Mouse (Mus musculus): ENCODE results near the gene Rspo3. TPM values are rescaled to one million over a fixed set of nuclear protein-coding genes. Genes with fewer than 3 reads are reported as not detected.

Rspo3 gene
- polyA plus RNA-seq, 1 experiment, result 1.4 TPM

- H3K4me3 ChIP-seq (ENCODE audit: low read depth, low read length), result no peak overlapping the region
- no peak overlapping the region for H3K27ac ChIP-seq (ENCODE audit: insufficient read depth, low read depth, low read length)
- H3K36me3 ChIP-seq (ENCODE audit: control insufficient read depth, insufficient read depth, low read length), result no peaks in the 10 kb centered on the region
- H3K4me1 ChIP-seq (ENCODE audit: control insufficient read depth, insufficient read depth, insufficient read length, low read length), result no peaks in the 10 kb centered on the region
- 77% methylated on average over 3 of the region's 3 CpGs for WGBS
- no peaks in the 10 kb centered on the region for H3K27me3 ChIP-seq (ENCODE audit: control insufficient read depth, insufficient read depth, low read length)
- TF ChIP-seq CTCF (IDR thresholded peaks at IDR 0.05; ENCODE audit: extremely low read depth, insufficient read length, insufficient replicate concordance, low read depth, low read length), result no peak
- TF ChIP-seq POLR2A (IDR thresholded peaks at IDR 0.05; ENCODE audit: low read depth, low read length), result no peak
Measured at GRCm38 (mm10) chr10:29445076-29445475, 90.6 kb downstream of the Rspo3 start.

GRCm38 (mm10) chr10:29441297-29441696 is 94.4 kb downstream of the Rspo3 start:
- TF ChIP-seq POLR2A (IDR thresholded peaks at IDR 0.05; ENCODE audit: low read depth, low read length), result no peak
- TF ChIP-seq CTCF (IDR thresholded peaks at IDR 0.05; ENCODE audit: extremely low read depth, insufficient read length, insufficient replicate concordance, low read depth, low read length), result no peak
- no peak overlapping the region for H3K27ac ChIP-seq (ENCODE audit: insufficient read depth, low read depth, low read length)
- no peaks in the 10 kb centered on the region for H3K36me3 ChIP-seq (ENCODE audit: control insufficient read depth, insufficient read depth, low read length)
- no peaks in the 10 kb centered on the region for H3K27me3 ChIP-seq (ENCODE audit: control insufficient read depth, insufficient read depth, low read length)
- no peaks in the 10 kb centered on the region for H3K4me1 ChIP-seq (ENCODE audit: control insufficient read depth, insufficient read depth, insufficient read length, low read length)
- WGBS, result 62% methylated on average over 5 of the region's 5 CpGs
- no peak overlapping the region for H3K4me3 ChIP-seq (ENCODE audit: low read depth, low read length)

- 79% methylated on average over 1 of the region's 1 CpGs for WGBS
- TF ChIP-seq CTCF (IDR thresholded peaks at IDR 0.05; ENCODE audit: extremely low read depth, insufficient read length, insufficient replicate concordance, low read depth, low read length) (no peak), POLR2A (IDR thresholded peaks at IDR 0.05; ENCODE audit: low read depth, low read length) (no peak)
- Histone ChIP-seq H3K27ac (ENCODE audit: insufficient read depth, low read depth, low read length) (no peak overlapping the region), H3K4me3 (ENCODE audit: low read depth, low read length) (no peak overlapping the region), H3K4me1 (ENCODE audit: control insufficient read depth, insufficient read depth, insufficient read length, low read length) (no peaks in the 10 kb centered on the region), H3K27me3 (ENCODE audit: control insufficient read depth, insufficient read depth, low read length) (no peaks in the 10 kb centered on the region), H3K36me3 (ENCODE audit: control insufficient read depth, insufficient read depth, low read length) (no peaks in the 10 kb centered on the region)
Measured at GRCm38 (mm10) chr10:29432935-29433453, 102.7 kb downstream of the Rspo3 start.

- Histone ChIP-seq H3K36me3 (ENCODE audit: control insufficient read depth, insufficient read depth, low read length) (no peaks in the 10 kb centered on the region), H3K4me1 (ENCODE audit: control insufficient read depth, insufficient read depth, insufficient read length, low read length) (no peaks in the 10 kb centered on the region), H3K4me3 (ENCODE audit: low read depth, low read length) (no peak overlapping the region), H3K27ac (ENCODE audit: insufficient read depth, low read depth, low read length) (no peak overlapping the region), H3K27me3 (ENCODE audit: control insufficient read depth, insufficient read depth, low read length) (no peaks in the 10 kb centered on the region)
- TF ChIP-seq CTCF (IDR thresholded peaks at IDR 0.05; ENCODE audit: extremely low read depth, insufficient read length, insufficient replicate concordance, low read depth, low read length) (no peak), POLR2A (IDR thresholded peaks at IDR 0.05; ENCODE audit: low read depth, low read length) (no peak)
- WGBS, result 84% methylated on average over 2 of the region's 2 CpGs
Measured at GRCm38 (mm10) chr10:29426660-29427059, 109.0 kb downstream of the Rspo3 start.

- H3K4me1 ChIP-seq (ENCODE audit: control insufficient read depth, insufficient read depth, insufficient read length, low read length), result no peaks in the 10 kb centered on the region
- TF ChIP-seq POLR2A (IDR thresholded peaks at IDR 0.05; ENCODE audit: low read depth, low read length), result no peak
- TF ChIP-seq CTCF (IDR thresholded peaks at IDR 0.05; ENCODE audit: extremely low read depth, insufficient read length, insufficient replicate concordance, low read depth, low read length), result no peak
- no peak overlapping the region for H3K27ac ChIP-seq (ENCODE audit: insufficient read depth, low read depth, low read length)
- H3K36me3 ChIP-seq (ENCODE audit: control insufficient read depth, insufficient read depth, low read length), result no peaks in the 10 kb centered on the region
- H3K27me3 ChIP-seq (ENCODE audit: control insufficient read depth, insufficient read depth, low read length), result no peaks in the 10 kb centered on the region
- H3K4me3 ChIP-seq (ENCODE audit: low read depth, low read length), result no peak overlapping the region
- 69% methylated on average over 2 of the region's 2 CpGs for WGBS
Measured at GRCm38 (mm10) chr10:29424571-29424970, 111.1 kb downstream of the Rspo3 start.

- TF ChIP-seq CTCF (IDR thresholded peaks at IDR 0.05; ENCODE audit: extremely low read depth, insufficient read length, insufficient replicate concordance, low read depth, low read length), result no peak
- TF ChIP-seq POLR2A (IDR thresholded peaks at IDR 0.05; ENCODE audit: low read depth, low read length), result no peak
- Histone ChIP-seq H3K36me3 (ENCODE audit: control insufficient read depth, insufficient read depth, low read length) (no peaks in the 10 kb centered on the region), H3K4me1 (ENCODE audit: control insufficient read depth, insufficient read depth, insufficient read length, low read length) (no peaks in the 10 kb centered on the region), H3K27ac (ENCODE audit: insufficient read depth, low read depth, low read length) (no peak overlapping the region), H3K27me3 (ENCODE audit: control insufficient read depth, insufficient read depth, low read length) (no peaks in the 10 kb centered on the region), H3K4me3 (ENCODE audit: low read depth, low read length) (no peak overlapping the region)
- WGBS, result 63% methylated on average over 2 of the region's 2 CpGs
Measured at GRCm38 (mm10) chr10:29414361-29414760, 121.3 kb downstream of the Rspo3 start.

- TF ChIP-seq POLR2A (IDR thresholded peaks at IDR 0.05; ENCODE audit: low read depth, low read length) (no peak), CTCF (IDR thresholded peaks at IDR 0.05; ENCODE audit: extremely low read depth, insufficient read length, insufficient replicate concordance, low read depth, low read length) (no peak)
- Histone ChIP-seq H3K36me3 (ENCODE audit: control insufficient read depth, insufficient read depth, low read length) (no peaks in the 10 kb centered on the region), H3K27me3 (ENCODE audit: control insufficient read depth, insufficient read depth, low read length) (no peaks in the 10 kb centered on the region), H3K4me1 (ENCODE audit: control insufficient read depth, insufficient read depth, insufficient read length, low read length) (no peaks in the 10 kb centered on the region), H3K4me3 (ENCODE audit: low read depth, low read length) (no peak overlapping the region), H3K27ac (ENCODE audit: insufficient read depth, low read depth, low read length) (no peak overlapping the region)
- WGBS, result 60% methylated on average over 8 of the region's 8 CpGs
Measured at GRCm38 (mm10) chr10:29402656-29403268, 132.9 kb downstream of the Rspo3 start.

Other genes with a start within 250 kb of the Rspo3 start
- gene Echdc1, start 222.7 kb downstream of the Rspo3 start, polyA plus RNA-seq (2012; rRNA removed), result 0.29 and 0.80 TPM in 2 replicates
- 4.3 and 9.1 TPM in 2 replicates for gene Rnf146, start 173.4 kb downstream of the Rspo3 start, polyA plus RNA-seq (2012; rRNA removed)

All from small intestine, adult 2 months (tissue).